Mouse (Mus musculus) cerebellum, postnatal 36 days (tissue): ENCODE measurements around the gene Zswim5.

ENCODE experiments used
- DNase-seq, 2 experiments: peaks; one replicate each; pipeline ENCODE4 v3.0.0; 2021 to 2022; ENCODE audit warnings: mixed read lengths in 2 of 2

The Zswim5 gene

GRCm38 (mm10) chr4:116928006-116928651, 51.0 kb downstream of the Zswim5 start:
- no peak for DNase-seq

DNA sequence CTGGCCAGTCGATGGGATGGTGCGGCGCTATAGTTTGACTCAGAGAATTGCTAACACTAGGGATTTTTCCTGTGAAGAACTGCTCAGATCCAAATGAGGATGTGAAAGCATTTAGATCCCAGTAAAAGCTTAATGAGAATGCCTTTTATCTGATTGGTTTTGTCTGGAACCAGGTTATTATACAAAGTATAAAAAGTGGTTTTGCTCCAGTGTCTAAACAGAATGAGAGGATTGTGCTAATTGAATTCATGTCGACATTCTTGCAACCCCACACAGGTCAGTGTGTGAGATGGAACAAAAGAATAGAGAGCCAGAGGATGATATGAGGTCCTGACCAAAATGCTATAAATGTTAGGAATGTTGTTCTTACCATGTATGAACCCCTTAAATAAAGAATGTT, 62.4 kb downstream of the Zswim5 start:
- no peak for DNase-seq

- DNase-seq = no peak
Measured at GRCm38 (mm10) chr4:116942695-116943094, 65.5 kb downstream of the Zswim5 start.

DNA sequence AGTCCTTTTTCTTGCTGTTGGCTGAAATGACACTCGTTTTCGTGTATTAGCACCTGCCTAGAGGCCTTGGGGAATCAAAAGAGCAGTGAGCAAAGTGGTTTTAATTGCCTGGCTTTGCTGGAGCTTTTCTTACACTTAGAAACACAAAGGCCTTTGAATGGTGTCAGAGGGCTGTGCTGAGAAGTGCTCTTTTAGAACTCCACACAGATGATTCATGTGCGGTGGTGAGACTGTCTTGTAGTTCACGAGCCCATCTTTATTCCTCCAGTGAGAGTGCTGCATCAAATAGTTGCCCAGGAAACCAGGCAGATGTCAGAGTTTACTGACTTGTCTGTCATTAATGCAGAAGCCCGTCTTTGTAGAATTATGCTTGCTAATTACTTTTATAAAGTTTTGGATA, 66.9 kb downstream of the Zswim5 start:
- no peak for DNase-seq

DNA sequence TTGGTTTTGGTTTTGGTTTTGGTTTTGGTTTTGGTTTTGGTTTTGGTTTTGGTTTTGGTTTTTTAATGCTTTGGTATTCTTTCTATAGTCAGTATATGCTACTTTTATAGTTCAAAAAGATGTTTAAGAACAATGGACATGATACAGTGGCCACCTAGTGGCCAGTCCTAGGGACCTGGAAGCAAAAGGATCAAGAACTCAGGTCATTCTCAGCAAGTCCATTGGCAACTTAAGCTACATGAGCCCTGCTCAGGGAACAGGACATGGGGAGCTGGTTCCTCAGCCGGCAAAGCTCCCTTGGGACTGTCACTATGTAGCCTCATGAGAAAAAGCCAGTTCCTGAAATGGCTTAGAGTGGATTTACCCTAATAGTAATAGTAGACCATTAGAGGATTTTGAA, 74.5 kb downstream of the Zswim5 start:
- DNase-seq = peak in 1 of 2 experiments; percentile 3

DNA sequence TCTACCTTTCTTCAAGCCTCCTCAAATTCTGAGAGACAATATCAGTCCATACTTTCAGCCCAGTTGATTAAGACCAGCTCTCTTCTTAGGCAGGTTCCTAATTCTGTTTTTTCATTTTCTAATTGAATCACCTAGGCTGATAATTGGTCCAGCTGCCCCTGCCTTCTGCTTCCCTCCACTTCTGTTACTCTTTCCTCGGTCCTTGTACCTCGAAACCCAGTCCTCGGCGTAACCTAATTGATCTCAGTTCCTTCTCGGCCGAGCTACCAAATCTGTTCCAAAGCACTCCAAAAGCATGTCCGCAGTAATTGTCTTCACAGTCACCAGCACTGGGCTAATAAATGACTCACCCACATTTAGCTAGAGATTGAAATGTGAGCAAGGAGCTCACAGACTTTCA, 77.8 kb downstream of the Zswim5 start:
- no peak for DNase-seq

DNA sequence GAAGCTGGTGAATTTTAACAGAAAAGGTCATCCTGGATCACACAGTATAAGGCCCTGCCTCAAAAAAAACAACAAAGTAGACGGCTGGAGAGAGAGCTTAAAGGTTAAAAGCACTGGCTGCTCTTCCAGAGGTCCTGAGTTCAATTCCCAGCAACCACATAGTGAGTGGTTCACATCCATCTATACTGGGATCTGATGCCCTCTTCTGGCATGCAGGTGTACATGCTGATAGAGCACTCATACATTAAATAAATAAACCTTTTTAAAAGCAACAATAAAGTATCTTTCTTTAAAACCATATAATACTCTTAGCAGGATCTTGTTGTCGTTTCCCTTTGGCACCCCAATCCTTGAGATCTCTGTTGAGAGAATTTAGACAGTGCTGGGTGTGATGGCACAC, 99.3 kb downstream of the Zswim5 start:
- no peak for DNase-seq

DNA sequence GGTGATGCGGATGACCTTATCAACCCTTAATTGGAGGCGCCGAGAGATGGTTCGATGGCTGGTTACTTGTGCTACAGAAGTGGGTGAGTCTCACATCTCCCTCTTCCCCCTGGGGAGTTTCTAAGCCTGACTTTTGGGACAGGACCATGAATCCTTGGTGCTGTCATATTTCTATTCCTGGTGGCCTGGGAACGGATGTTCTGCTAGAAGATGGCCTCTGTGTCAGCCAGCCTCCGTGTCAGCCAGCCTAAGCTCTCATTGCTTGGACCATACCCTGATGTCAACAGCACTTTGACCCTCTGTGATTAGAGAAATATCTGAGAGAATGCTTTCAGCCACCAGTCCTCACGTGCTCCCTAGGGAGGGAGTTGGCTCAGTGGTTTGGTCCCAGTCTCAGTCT, 108.5 kb downstream of the Zswim5 start:
- DNase-seq = no peak

DNA sequence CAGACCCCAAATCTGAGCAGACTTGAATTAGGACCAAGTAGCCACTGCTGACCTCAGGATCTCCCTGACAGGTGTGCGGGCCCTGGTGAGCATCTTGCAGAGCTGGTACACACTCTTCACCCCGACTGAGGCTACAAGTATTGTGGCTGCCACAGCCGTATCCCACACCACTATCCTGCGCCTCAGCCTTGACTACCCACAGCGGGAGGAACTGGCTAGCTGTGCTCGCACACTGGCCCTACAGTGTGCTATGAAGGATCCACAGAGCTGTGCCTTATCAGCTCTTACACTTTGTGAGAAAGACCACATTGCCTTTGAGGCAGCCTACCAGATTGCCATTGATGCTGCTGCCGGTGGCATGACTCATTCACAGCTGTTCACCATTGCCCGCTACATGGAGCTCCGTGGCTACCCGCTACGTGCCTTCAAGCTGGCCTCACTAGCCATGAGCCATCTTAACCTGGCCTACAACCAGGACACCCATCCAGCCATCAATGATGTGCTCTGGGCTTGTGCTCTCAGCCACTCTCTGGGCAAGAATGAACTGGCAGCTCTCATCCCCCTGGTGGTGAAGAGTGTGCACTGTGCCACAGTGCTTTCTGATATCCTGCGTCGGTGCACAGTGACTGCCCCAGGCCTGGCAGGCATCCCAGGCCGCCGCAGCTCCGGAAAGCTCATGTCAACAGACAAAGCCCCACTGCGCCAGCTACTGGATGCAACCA, 109.4 kb downstream of the Zswim5 start:
- peak; percentile 74 to 81 for DNase-seq

DNA sequence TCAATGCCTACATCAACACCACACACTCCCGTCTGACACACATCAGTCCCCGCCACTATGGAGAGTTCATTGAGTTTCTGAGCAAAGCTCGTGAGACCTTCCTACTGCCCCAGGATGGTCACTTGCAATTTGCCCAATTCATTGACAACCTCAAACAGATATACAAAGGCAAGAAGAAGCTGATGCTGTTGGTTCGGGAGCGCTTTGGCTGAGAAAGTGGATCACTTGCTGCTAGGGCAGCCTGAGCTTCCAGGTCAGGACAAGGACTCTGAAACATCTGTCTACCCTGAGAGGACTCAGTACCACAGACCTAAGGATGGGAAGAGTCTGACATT, 109.9 kb downstream of the Zswim5 start:
- no peak for DNase-seq

GRCm38 (mm10) chr4:116989731-116990130, 112.6 kb downstream of the Zswim5 start:
- no peak for DNase-seq

GRCm38 (mm10) chr4:116991366-116991765, 114.2 kb downstream of the Zswim5 start:
- peak; percentile 91 to 96 for DNase-seq

DNA sequence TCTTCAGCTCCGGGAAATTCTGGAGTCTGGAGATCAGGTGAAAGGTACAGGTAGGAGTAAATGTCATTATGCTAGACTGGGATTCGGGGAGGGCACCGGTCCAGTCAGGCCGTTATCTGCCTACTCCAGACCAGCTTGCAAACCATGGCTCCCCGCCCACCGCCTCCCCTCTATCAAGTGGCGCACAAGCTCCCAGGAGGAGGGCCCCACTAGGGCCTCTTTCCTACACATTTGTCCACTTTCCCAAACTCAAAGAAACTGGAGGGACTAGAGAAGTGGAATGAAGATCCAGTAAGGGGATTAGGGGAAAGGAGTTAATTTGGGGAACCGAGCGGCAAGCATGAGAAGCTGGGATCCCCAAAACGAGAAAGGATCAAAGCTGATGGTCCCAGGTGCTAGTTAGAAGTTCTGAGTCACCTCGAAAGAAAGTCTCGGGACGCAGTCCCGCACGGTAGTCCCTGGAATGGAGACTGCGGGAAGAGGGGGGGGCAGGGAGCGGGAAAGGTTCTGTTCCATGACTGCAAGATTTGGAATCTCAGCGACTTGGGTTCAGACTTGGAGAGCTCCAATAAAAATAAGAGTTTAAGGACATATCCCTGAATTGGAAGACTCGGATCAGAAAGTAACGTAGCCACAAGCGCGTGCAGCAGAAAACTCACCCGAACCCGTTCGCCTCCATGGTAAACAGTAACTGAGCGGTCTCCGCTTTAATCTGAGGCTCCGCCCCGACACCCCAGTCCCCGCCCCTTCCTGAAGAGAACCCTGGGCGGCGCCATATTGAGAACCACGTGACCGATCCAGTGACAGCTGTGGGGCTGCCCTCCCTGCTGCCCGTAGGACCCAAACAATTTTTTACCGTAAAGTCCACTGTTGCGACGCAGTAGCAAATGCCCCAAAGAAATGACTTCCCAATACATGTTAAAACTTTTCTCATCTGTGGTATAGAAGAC, 116.8 kb downstream of the Zswim5 start, which contains the start of gene Urod:
Gene Urod (minus strand): TSS at position 742 of the 950 bp plus-strand sequence.
- peak; percentile 94 to 95 for DNase-seq

DNA sequence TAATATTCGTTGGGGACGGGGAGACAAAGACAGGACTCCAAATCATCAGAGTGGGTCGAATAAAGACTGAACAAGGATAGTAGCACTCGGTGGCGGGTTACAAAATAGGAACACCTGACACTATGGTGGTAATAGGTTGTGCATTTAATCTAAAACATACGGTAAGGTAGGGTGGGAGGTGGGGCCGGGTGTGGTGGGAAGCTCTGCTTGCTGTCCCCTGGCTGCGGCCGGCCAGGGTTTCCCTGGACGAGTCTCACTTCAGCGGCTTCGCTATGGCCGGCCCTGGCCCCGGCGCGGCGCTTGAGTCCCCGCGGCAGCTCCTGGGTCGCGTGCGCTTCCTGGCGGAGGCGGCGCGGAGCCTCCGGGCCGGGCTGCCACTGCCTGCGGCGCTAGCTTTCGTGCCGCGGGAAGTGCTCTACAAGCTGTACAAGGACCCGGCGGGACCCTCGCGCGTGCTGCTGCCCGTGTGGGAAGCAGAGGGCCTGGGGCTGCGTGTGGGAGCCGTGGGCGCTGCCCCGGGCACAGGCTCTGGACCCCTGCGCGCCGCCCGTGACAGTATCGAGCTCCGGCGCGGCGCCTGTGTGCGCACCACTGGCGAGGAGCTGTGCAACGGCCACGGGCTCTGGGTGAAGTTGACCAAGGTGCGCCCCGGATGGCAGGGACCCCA, 118.1 kb downstream of the Zswim5 start, which contains the start of gene Hectd3:
Gene Hectd3 (plus strand): TSS at position 187 of the 667 bp plus-strand sequence.
- peak; percentile 60 to 67 for DNase-seq

DNA sequence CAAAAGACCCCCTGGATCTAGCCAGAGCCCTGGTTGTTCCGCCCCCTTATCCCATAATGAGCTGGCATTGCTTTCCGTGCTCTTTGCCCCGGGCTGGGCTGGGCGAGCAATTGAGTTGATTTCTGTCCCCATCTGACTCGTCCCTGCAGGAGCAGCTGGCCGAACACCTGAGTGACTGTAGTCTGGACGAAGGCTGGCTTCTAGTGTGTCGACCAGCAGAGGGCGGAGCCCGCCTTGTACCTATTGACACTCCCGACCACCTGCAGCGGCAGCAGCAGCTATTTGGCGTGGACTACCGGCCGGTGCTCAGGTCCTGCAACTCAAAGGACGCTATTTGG, 118.6 kb downstream of the Zswim5 start:
- peak; percentile 66 to 72 for DNase-seq

DNA sequence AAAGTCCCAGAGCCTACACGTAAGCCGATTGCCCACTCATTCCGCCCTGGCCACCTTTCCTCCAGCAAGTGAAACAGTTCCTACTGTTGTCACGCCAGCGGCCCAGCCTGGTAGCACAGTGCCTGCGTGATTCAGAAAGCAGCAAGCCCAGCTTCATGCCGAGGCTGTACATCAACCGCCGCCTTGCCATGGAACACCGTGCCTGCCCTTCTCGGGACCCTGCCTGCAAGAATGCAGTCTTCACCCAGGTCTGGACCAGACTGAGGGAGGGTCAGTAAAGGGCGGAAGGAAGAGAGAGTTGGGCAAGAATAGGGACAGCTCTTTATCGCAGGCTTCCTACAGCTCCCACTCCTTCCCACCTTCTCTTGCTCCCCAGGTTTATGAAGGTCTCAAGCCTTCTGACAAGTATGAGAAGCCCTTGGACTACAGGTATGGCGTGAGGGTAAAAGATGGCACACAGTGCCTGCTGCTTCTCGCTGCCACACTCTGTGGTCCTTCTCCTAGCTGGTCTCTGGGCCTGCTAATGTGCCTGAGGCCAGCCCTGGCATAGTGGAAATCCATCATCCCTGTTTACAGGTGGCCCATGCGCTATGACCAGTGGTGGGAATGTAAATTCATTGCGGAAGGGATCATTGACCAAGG, 122.5 kb downstream of the Zswim5 start:
- DNase-seq = no peak

DNA sequence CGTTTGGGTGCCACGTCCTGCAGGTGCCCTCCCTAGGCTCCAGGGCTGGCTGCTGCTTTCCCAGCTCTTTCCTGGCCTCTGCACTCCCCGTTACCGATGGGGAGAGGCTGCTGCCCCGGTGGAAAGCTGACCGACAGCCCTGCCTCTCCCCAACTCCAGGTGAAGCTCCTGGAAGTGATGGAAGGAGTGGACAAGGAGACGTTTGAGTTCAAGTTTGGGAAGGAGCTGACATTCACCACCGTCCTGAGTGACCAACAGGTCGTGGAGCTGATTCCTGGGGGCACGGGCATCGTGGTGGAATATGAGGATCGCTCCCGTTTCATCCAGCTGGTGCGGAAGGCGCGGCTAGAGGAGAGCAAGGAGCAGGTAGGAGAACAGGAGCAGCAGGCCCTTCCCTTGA, 124.8 kb downstream of the Zswim5 start:
- DNase-seq = no peak

- peak; percentile 55 to 64 for DNase-seq
Measured at GRCm38 (mm10) chr4:117002543-117003521, 125.7 kb downstream of the Zswim5 start.

- no peak for DNase-seq
Measured at GRCm38 (mm10) chr4:117004649-117005048, 127.5 kb downstream of the Zswim5 start.

GRCm38 (mm10) chr4:117005611-117006400, 128.6 kb downstream of the Zswim5 start:
- DNase-seq = no peak
